Mouse (Mus musculus) E14TG2a.4 (cell line): Measurements from ENCODE around the gene Ccm2l.

Experiments
- CTCF ChIP-seq: conservative IDR thresholded peaks from 2 replicates; pipeline ENCODE4 v1.5.1; 2014; ENCODE audit warnings: low read length
- NANOG ChIP-seq: IDR thresholded peaks from 2 replicates; pipeline ENCODE4 v1.6.1; 2014; ENCODE audit warnings: borderline replicate concordance, low read length, mixed read lengths
- POU5F1 ChIP-seq: IDR thresholded peaks from 2 replicates; pipeline ENCODE4 v1.6.1; 2014; ENCODE audit warnings: low read length, borderline replicate concordance

DNA sequence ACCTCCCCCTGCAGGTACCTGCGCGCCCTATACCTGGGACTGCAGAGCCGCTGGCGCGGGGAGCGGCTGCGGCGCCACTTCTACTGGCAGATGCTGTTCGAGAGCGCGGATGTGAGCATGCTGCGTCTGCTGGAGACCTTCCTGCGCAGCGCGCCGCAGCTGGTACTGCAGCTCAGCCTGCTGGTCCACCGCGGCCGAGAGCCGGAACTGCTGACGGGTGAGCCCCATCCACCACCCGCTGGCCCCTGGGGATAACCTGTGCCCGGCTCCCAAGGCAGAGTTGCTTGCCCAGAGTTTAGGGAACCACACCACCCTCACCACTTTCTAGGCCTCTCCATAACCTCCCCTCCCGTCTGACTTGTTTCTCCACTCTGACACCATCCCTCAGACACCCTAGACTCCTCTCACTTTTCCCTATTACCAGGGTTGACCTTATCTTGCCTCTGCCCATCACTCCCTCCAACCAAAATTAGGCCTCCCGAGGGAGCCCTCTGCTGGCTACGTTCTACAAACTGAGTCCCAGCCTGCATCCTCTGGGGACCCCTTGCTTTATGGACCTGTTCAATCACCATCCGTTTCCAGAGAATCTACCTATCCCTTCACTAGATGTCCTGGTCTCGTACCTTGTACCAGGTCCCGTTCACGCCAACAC, 12.9 kb upstream of the Ccm2l start:
- TF ChIP-seq CTCF (peak; percentile 30; the same call in 1 of the 2 replicates), POU5F1 (no peak), NANOG (no peak)
